Mouse (Mus musculus) cerebellum, adult 2 months (tissue): ENCODE measurements around the gene Tpd52l2. TPM values are rescaled to one million over a fixed set of nuclear protein-coding genes. Genes with fewer than 3 reads are reported as not detected.

Experiments
- DNase-seq, 2 experiments: peaks; one replicate each; pipeline ENCODE4 v3.0.0; 2021
- H3K27ac ChIP-seq: fragments of 200-500 bp; 2 replicates; pipeline ENCODE4 v1.5.1; 2012; ENCODE audit warnings: low read length, control low read depth, inconsistent platforms; ENCODE audit not compliant: insufficient read depth
- H3K27me3 ChIP-seq: fragments of 200-500 bp; 2 replicates; pipeline ENCODE4 v1.6.1; 2012; ENCODE audit warnings: inconsistent platforms, mild to moderate bottlenecking, low read length, moderate library complexity; ENCODE audit not compliant: control insufficient read depth, insufficient read depth
- H3K4me1 ChIP-seq: fragments of 200-500 bp; 2 replicates; pipeline ENCODE4 v1.6.1; 2011; ENCODE audit warnings: low read length; ENCODE audit not compliant: control insufficient read depth, insufficient read depth
- H3K4me3 ChIP-seq: fragments of 200-500 bp; replicated peaks from 2 replicates; pipeline ENCODE3; 2011; ENCODE audit warnings: mild to moderate bottlenecking, low read depth, low read length, control low read depth; ENCODE audit not compliant: insufficient read depth
- CTCF ChIP-seq: fragments of 200-500 bp; IDR thresholded peaks from 2 replicates; pipeline ENCODE4 v1.5.1; 2011; ENCODE audit warnings: low read depth, mild to moderate bottlenecking, control low read depth, low read length, moderate library complexity, borderline replicate concordance; ENCODE audit not compliant: insufficient read depth
- POLR2A ChIP-seq: fragments of 200-500 bp; IDR thresholded peaks from 2 replicates; pipeline ENCODE4 v1.6.1; 2011; ENCODE audit warnings: low read length, control low read depth, borderline replicate concordance; ENCODE audit not compliant: insufficient read depth
- WGBS: fragments of 180-500 bp; shearing (Covaris S2); methylation state at CpG from one replicate; pipeline ENCODE4 v1.1.7; 2018; 5-methylcytosine and 5-hydroxymethylcytosine counted together
- polyA plus RNA-seq: library from polyadenylated mRNA; depleted of rRNA; stranded (reverse); fragments of >200 nt; gene quantifications from 2 replicates; pipeline ENCODE4 v1.2.3, GENCODE M21; 2012; rRNA removed

Gene Tpd52l2
- polyA plus RNA-seq, 1 experiment, result 159 TPM

- DNase-seq, result no peak
- H3K4me3 ChIP-seq, result no peak overlapping the region
- WGBS, result 55% methylated on average over 2 of the region's 2 CpGs
- no peak for TF ChIP-seq POLR2A
- no peak overlapping the region for H3K27ac ChIP-seq
- peaks cover 2% of the 10 kb centered on the region for H3K4me1 ChIP-seq
- no peaks in the 10 kb centered on the region for H3K27me3 ChIP-seq
Measured at GRCm38 (mm10) chr2:181550233-181550632, 53.3 kb downstream of the Tpd52l2 start.

GRCm38 (mm10) chr2:181553772-181554171 lies 56.8 kb downstream of the Tpd52l2 start:
- Histone ChIP-seq H3K4me3 (no peak overlapping the region), H3K27me3 (no peaks in the 10 kb centered on the region), H3K4me1 (peaks cover 2% of the 10 kb centered on the region), H3K27ac (no peak overlapping the region)
- TF ChIP-seq POLR2A (no peak), CTCF (no peak)
- no peak for DNase-seq

DNA sequence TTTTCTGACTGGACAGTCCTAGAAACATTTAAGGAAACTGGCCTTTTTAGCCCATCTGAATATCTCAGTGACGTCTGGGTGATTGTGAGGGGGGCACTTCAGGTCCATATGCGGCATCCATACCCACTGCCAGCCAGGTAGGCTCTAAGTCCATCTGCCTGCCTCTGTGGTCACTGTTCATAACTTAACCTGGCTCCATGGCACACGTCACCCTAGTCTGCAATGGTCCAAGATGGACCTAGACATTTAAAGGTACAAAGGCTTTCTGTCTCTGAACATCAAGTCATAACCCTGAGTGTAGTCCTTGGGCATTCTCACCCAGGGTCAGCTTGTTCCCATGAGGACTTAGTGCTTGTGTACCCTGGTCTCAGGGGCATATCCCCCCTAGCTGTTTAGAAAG lies 70.4 kb downstream of the Tpd52l2 start:
- WGBS, result 90% methylated on average over 3 of the region's 3 CpGs
- TF ChIP-seq POLR2A, result no peak
- TF ChIP-seq CTCF, result no peak
- H3K4me1 ChIP-seq, result peaks cover 23% of the 10 kb centered on the region
- H3K27ac ChIP-seq, result no peak overlapping the region
- no peak overlapping the region for H3K4me3 ChIP-seq
- no peak for DNase-seq
- H3K27me3 ChIP-seq, result no peaks in the 10 kb centered on the region

Other genes starting within 250 kb of the Tpd52l2 start
- gene Gmeb2, start 209.1 kb upstream of the Tpd52l2 start, polyA plus RNA-seq, result 28.7 and 30.1 TPM in 2 replicates
- 1,100 TPM in 2 replicates for gene Stmn3, start 182.6 kb upstream of the Tpd52l2 start, polyA plus RNA-seq
- gene Rtel1, start 177.4 kb upstream of the Tpd52l2 start, polyA plus RNA-seq, result 88.5 and 103 TPM in 2 replicates
- 102 and 106 TPM in 2 replicates for gene Zgpat, start 132.2 kb upstream of the Tpd52l2 start, polyA plus RNA-seq
- gene Arfrp1, start 131.7 kb upstream of the Tpd52l2 start, polyA plus RNA-seq, result 75.6 and 77.7 TPM in 2 replicates
- 79.8 and 85.0 TPM in 2 replicates for gene Lime1, start 117.1 kb upstream of the Tpd52l2 start, polyA plus RNA-seq
- 31.9 and 34.6 TPM in 2 replicates for gene Zbtb46, start 37.7 kb upstream of the Tpd52l2 start, polyA plus RNA-seq
- not detected in 2 replicates for gene Abhd16b, start 3.9 kb upstream of the Tpd52l2 start, polyA plus RNA-seq
- gene Dnajc5, start 23.3 kb downstream of the Tpd52l2 start, polyA plus RNA-seq, result 218 and 230 TPM in 2 replicates
- gene Uckl1, start 87.8 kb downstream of the Tpd52l2 start, polyA plus RNA-seq, result 142 and 149 TPM in 2 replicates
- gene Prpf6, start 94.7 kb downstream of the Tpd52l2 start, polyA plus RNA-seq, result 44.2 and 44.6 TPM in 2 replicates
- 55.5 and 55.6 TPM in 2 replicates for gene Zfp512b, start 95.7 kb downstream of the Tpd52l2 start, polyA plus RNA-seq
- 61.0 and 62.2 TPM in 2 replicates for gene Samd10, start 102.1 kb downstream of the Tpd52l2 start, polyA plus RNA-seq
- gene Gm29797, start 159.9 kb downstream of the Tpd52l2 start, polyA plus RNA-seq, result 0.21 and 0.26 TPM in 2 replicates
- 15.1 and 17.8 TPM in 2 replicates for gene Sox18, start 174.5 kb downstream of the Tpd52l2 start, polyA plus RNA-seq
- gene Tcea2, start 183.2 kb downstream of the Tpd52l2 start, polyA plus RNA-seq, result 128 and 138 TPM in 2 replicates
- 29.2 and 30.6 TPM in 2 replicates for gene Rgs19, start 196.8 kb downstream of the Tpd52l2 start, polyA plus RNA-seq
- gene Lkaaear1, start 201.3 kb downstream of the Tpd52l2 start, polyA plus RNA-seq, result not detected in 2 replicates
- gene Oprl1, start 217.9 kb downstream of the Tpd52l2 start, polyA plus RNA-seq, result 28.6 and 35.1 TPM in 2 replicates